Mouse (Mus musculus) regulatory T cell (primary cell): ENCODE data around the gene Kdm7a.

Source experiments
- in situ Hi-C: fragments of 300-600 bp; cut with MboI, MseI; formaldehyde crosslinking; loops from one replicate; pipeline ENCODE4 v1.15.1; 2025; ENCODE audit warnings: high pct_unique_total_duplicates

Gene Kdm7a

GRCm38 (mm10) chr6:39205650-39206580 lies 674 bp downstream of the Kdm7a start:
- in situ Hi-C loops, result no loop called here

- in situ Hi-C loops, result no loop called here
Measured at GRCm38 (mm10) chr6:39205064-39205649, 1.4 kb downstream of the Kdm7a start.

- in situ Hi-C loops, result no loop called here
Measured at GRCm38 (mm10) chr6:39204444-39204843, 2.1 kb downstream of the Kdm7a start.

- in situ Hi-C loops, result no loop called here
Measured at GRCm38 (mm10) chr6:39203236-39203635, 3.4 kb downstream of the Kdm7a start.

GRCm38 (mm10) chr6:39193006-39193405 lies 13.6 kb downstream of the Kdm7a start:
- in situ Hi-C loops, result loop anchor here (5.0 kb wide), 1 partner anchor 149 kb away; no protein-coding TSS in a partner anchor

GRCm38 (mm10) chr6:39191518-39191917 lies 15.1 kb downstream of the Kdm7a start:
- in situ Hi-C loops, result loop anchor here (5.0 kb wide), 1 partner anchor 151 kb away; no protein-coding TSS in a partner anchor

GRCm38 (mm10) chr6:39187227-39187626 lies 19.4 kb downstream of the Kdm7a start:
- in situ Hi-C loops, result no loop called here

- in situ Hi-C loops, result no loop called here
Measured at GRCm38 (mm10) chr6:39169089-39169488, 37.5 kb downstream of the Kdm7a start.

- in situ Hi-C loops, result no loop called here
Measured at GRCm38 (mm10) chr6:39164891-39165290, 41.7 kb downstream of the Kdm7a start.

GRCm38 (mm10) chr6:39161975-39162374 lies 44.6 kb downstream of the Kdm7a start:
- in situ Hi-C loops, result no loop called here

GRCm38 (mm10) chr6:39146041-39146440 lies 60.5 kb downstream of the Kdm7a start:
- in situ Hi-C loops, result no loop called here

GRCm38 (mm10) chr6:39132556-39132955 lies 74.0 kb downstream of the Kdm7a start:
- in situ Hi-C loops, result no loop called here

- in situ Hi-C loops, result no loop called here
Measured at GRCm38 (mm10) chr6:39131480-39131879, 75.1 kb downstream of the Kdm7a start.

- in situ Hi-C loops, result no loop called here
Measured at GRCm38 (mm10) chr6:39124719-39125118, 81.9 kb downstream of the Kdm7a start.

GRCm38 (mm10) chr6:39120685-39121084 lies 85.9 kb downstream of the Kdm7a start:
- in situ Hi-C loops, result no loop called here

- in situ Hi-C loops, result no loop called here
Measured at GRCm38 (mm10) chr6:39118456-39118881, 88.1 kb downstream of the Kdm7a start.

GRCm38 (mm10) chr6:39117584-39118455 lies 88.8 kb downstream of the Kdm7a start, which contains the start of gene Parp12:
Gene Parp12 (minus strand): TSS chr6:39118349.
- in situ Hi-C loops, result no loop called here

GRCm38 (mm10) chr6:39115438-39115837 lies 91.2 kb downstream of the Kdm7a start:
- in situ Hi-C loops, result no loop called here

- in situ Hi-C loops, result no loop called here
Measured at GRCm38 (mm10) chr6:39113141-39113540, 93.4 kb downstream of the Kdm7a start.

- in situ Hi-C loops, result no loop called here
Measured at GRCm38 (mm10) chr6:39112701-39113100, 93.9 kb downstream of the Kdm7a start.

- in situ Hi-C loops, result no loop called here
Measured at GRCm38 (mm10) chr6:39106812-39107211, 99.8 kb downstream of the Kdm7a start.

GRCm38 (mm10) chr6:39104631-39105030 lies 102.0 kb downstream of the Kdm7a start:
- in situ Hi-C loops, result no loop called here
